Mouse (Mus musculus) heart, adult 2 months (tissue): ENCODE data around the gene Rab11fip4.

Source experiments
- CTCF ChIP-seq: fragments of 200-600 bp; IDR thresholded peaks from 2 replicates; pipeline ENCODE4 v1.8.1; 2022; ENCODE audit warnings: antibody characterized with exemption, mild to moderate bottlenecking, moderate library complexity
- EP300 ChIP-seq: fragments of 200-500 bp; IDR thresholded peaks from 2 replicates; pipeline ENCODE4 v1.6.1; 2011; ENCODE audit warnings: low read depth, low read length, control low read depth; ENCODE audit not compliant: insufficient read depth
- POLR2A ChIP-seq: fragments of 200-500 bp; IDR thresholded peaks from 2 replicates; pipeline ENCODE4 v1.6.1; 2011; ENCODE audit warnings: mild to moderate bottlenecking, low read depth, low read length, control low read depth; ENCODE audit not compliant: insufficient read depth

- no peak for TF ChIP-seq CTCF
- TF ChIP-seq POLR2A, result no peak
- TF ChIP-seq EP300, result no peak
These were observed 134.0 kb downstream of the Rab11fip4 start for GRCm38 (mm10) chr11:79725005-79725404.
